Mouse (Mus musculus): ENCODE data around the gene Cyp2c37.
"Not testable (repeated sequence)": the region's sequence is repeated elsewhere in the genome, so short reads cannot be mapped to it uniquely, and the experiment has no call there.

Gene Cyp2c37

DNA sequence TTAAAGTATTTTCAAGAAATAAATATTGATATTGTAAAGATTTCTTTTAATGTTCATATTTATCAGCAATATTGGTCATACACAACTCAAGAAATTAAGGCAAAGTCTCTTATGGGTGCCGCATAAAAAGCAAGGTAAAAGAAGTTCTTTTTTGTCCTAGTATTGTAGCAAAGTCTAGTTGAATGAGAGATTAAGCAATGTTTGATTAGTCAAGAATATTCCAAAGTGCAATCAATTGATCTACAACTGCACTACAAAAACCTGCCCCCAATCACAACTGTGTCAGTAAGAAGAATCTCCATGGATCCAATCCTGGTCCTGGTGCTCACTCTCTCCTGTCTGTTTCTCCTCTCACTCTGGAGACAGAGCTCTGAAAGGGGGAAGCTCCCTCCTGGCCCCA is at the start of gene Cyp2c37:
Cyp2c37 (plus strand) TSS at position 285 of the 400 bp plus-strand sequence.
- DNase-seq (ENCODE audit: low read depth, low spot score), result not testable (repeated sequence)

DNA sequence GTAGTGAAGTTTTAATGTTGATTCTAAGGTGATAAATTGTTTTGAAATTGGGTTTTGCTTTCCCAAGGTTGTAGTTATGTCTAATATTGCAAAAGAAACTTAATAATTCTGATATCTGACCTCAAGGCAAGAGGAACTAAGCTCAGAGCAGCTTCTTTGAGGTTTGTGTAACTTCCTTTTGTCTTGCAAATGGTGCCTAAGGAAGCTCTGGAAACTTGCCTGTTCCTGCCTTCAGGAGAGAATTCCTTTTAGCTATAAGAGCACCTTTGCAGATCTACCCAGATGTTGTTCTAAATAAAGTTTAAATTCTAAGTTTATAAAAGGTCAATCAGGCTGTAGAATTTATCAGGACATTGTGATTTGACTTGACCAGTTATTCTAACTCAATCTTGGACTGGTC is 31.4 kb upstream of the Cyp2c37 start:
- not testable (repeated sequence) for DNase-seq (ENCODE audit: low read depth, low spot score)

DNA sequence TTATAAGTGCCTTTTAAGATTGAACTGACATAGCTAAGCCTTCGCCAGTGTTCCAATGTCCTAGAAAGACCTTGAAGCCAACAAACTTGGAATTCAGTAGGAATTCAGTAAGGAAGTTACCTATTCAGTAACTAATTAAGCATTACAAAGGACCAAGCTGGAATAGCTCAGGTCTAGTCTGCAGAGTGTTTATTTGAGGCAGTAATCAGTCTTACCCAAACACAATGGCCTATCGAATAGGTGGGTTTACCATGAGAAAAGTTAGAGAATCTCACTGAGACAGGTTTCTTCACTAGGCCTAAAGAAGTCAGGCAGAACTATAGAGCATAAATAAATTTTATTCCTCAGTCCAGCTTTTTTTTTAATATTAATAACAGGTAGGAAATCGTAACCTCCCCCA is 21.1 kb upstream of the Cyp2c37 start:
- not testable (repeated sequence) for DNase-seq (ENCODE audit: low read depth, low spot score)

DNA sequence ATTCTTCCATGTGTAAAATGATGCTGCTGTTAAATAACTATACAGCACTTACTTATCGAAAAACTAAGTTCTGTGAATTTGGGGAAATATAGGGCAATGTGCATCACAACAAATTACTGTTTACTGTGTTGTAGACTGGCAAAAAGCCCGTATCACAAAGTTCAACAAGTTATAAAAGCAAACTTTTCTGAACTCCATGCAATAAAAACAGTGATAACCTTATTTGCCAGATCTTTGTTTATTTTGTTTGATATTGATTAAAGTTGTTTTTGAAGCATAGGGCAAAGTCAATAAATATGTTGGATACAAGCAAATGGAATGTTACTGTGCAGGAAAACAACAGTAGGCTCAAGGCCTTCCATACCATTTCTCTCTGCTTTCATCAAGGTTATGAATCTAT is 2.8 kb upstream of the Cyp2c37 start:
- no peak for DNase-seq (ENCODE audit: low read depth, low spot score)
